Mouse (Mus musculus): ENCODE measurements around the gene Aimp2.

DNA sequence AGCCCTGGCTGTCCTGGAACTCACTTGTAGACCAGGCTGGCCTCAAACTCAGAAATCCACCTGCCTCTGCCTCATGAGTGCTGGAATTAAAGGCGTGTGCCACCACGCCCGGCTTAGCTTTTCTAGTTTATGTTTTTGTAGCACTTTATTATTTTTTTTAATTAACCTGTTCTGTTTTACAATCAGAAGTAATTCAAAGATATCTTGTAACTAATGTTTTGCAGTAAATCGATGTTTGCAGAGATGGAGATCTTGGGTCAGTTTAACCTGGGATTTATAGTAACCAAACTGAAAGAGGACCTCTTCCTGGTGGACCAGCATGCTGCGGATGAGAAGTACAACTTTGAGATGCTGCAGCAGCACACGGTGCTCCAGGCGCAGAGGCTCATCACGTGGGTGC lies 18.2 kb upstream of the Aimp2 start, which contains the start of gene Gm42421:
- no peak for TF ChIP-seq CTCF (IDR thresholded peaks at IDR 0.05; ENCODE audit: extremely low read depth, insufficient read depth, insufficient read length, insufficient replicate concordance)
- no peak for TF ChIP-seq POLR2A (IDR thresholded peaks at IDR 0.05; ENCODE audit: low read depth, low read length)

All from spleen, adult 2 months (tissue).